Mouse (Mus musculus) liver, postnatal 0 days (tissue): ENCODE measurements at regions not wholly inside any gene's neighbourhood (a gene's known extent, or its start where the extent isn't known, plus 50 kb on each side); places are given as distances from the start of the nearest gene placed in this dataset.

Experiments
- ATAC-seq: fragments of 200-750 bp; cut with Nextera tagmentation; 2 replicates; pipeline ENCODE4 v1.8.0; 2017; ENCODE audit warnings: mild to moderate bottlenecking, moderate library complexity
- DNase-seq: peaks from one replicate; pipeline ENCODE4 v3.0.0-alpha.2; 2016
- H3K27ac ChIP-seq: fragments of 300-500 bp; sonication (generic); 2 replicates; pipeline ENCODE4 v1.5.1; 2014; ENCODE audit warnings: antibody characterized with exemption, moderate library complexity, mild to moderate bottlenecking, low read depth
- H3K27me3 ChIP-seq: fragments of 300-500 bp; sonication (generic); 2 replicates; pipeline ENCODE4 v1.6.1; 2014; ENCODE audit warnings: low read length, control low read depth, mixed read lengths; ENCODE audit not compliant: insufficient read depth
- H3K36me3 ChIP-seq: fragments of 300-500 bp; sonication (generic); replicated peaks from 2 replicates; pipeline ENCODE4 v1.6.1; 2014; ENCODE audit warnings: mild to moderate bottlenecking, control low read depth, low read length, moderate library complexity, mixed read lengths; ENCODE audit not compliant: insufficient read depth
- H3K4me1 ChIP-seq: fragments of 300-500 bp; sonication (generic); 2 replicates; pipeline ENCODE4 v1.6.1; 2014; ENCODE audit warnings: antibody characterized with exemption, mild to moderate bottlenecking, control low read depth; ENCODE audit not compliant: insufficient read depth
- H3K4me2 ChIP-seq: fragments of 300-500 bp; sonication (generic); 2 replicates; pipeline ENCODE4 v1.6.1; 2014; ENCODE audit warnings: low read depth, mild to moderate bottlenecking, low read length, moderate library complexity, mixed read lengths
- H3K4me3 ChIP-seq: fragments of 300-500 bp; sonication (generic); 2 replicates; pipeline ENCODE4 v1.5.1; 2014; ENCODE audit warnings: low read depth, low read length
- H3K9ac ChIP-seq: fragments of 300-500 bp; sonication (generic); replicated peaks from 2 replicates; pipeline ENCODE4 v1.6.1; 2014; ENCODE audit warnings: mild to moderate bottlenecking, moderate library complexity
- H3K9me3 ChIP-seq: fragments of 300-500 bp; sonication (generic); 2 replicates; pipeline ENCODE4 v1.6.1; 2016; ENCODE audit warnings: mild to moderate bottlenecking, control low read depth, low read length, mixed read lengths
- CTCF ChIP-seq: sonication (generic); IDR thresholded peaks from 2 replicates; pipeline ENCODE4 v1.5.1; 2016; ENCODE audit warnings: antibody characterized with exemption, low read depth
- EP300 ChIP-seq: IDR thresholded peaks from 2 replicates; pipeline ENCODE4 v1.6.1; 2016; ENCODE audit warnings: antibody characterized with exemption, low read depth, mild to moderate bottlenecking
- WGBS: fragments of 180-500 bp; shearing (Covaris S2); extraction: QIAGEN DNeasy Blood & Tissue Kit; methylation state at CpG from one replicate; pipeline ENCODE4 v1.1.7; 2014; ENCODE audit not compliant: insufficient replicate concordance; 5-methylcytosine and 5-hydroxymethylcytosine counted together

- Histone ChIP-seq H3K9me3 (no peaks in the 10 kb centered on the region), H3K27me3 (no peaks in the 10 kb centered on the region), H3K9ac (no peak overlapping the region), H3K4me2 (no peak overlapping the region), H3K4me1 (no peaks in the 10 kb centered on the region), H3K36me3 (no peaks in the 10 kb centered on the region), H3K27ac (no peak overlapping the region), H3K4me3 (no peak overlapping the region)
- DNase-seq (no peak), ATAC-seq (no peak)
- 76% methylated on average over 7 of the region's 7 CpGs for WGBS
- TF ChIP-seq CTCF: no peak
- TF ChIP-seq EP300: no peak
These were observed 111.9 kb upstream of the Actbl2 start for GRCm38 (mm10) chr13:111142757-111143420.

DNA sequence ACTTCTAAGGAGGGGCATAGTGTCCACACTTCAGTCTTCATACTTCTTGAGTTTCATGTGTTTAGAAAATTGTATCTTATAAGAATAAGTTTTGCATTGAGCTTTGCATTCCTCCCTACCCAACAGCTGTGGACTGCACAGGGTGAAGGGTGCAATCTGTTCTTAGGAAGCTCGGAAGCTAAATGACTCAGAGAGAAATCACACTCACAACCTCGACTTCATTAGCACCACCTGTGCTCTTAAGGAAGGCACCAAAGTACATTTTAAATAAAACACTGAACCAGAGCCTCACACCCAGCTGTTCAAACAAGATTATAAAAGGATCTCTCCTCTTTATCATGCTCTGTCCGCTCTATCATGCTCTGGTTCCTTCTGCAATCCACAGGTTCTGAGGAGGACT is 110.1 kb upstream of the Actbl2 start:
- no peaks in the 10 kb centered on the region for H3K27me3 ChIP-seq
- H3K4me3 ChIP-seq: no peak overlapping the region
- no peaks in the 10 kb centered on the region for H3K9me3 ChIP-seq
- DNase-seq: no peak
- TF ChIP-seq CTCF (no peak), EP300 (no peak)
- ATAC-seq: no peak
- H3K9ac ChIP-seq: no peak overlapping the region
- H3K4me1 ChIP-seq: no peaks in the 10 kb centered on the region
- no peak overlapping the region for H3K27ac ChIP-seq
- no peak overlapping the region for H3K4me2 ChIP-seq
- no peaks in the 10 kb centered on the region for H3K36me3 ChIP-seq
- 61% methylated on average over 3 of the region's 3 CpGs for WGBS

DNA sequence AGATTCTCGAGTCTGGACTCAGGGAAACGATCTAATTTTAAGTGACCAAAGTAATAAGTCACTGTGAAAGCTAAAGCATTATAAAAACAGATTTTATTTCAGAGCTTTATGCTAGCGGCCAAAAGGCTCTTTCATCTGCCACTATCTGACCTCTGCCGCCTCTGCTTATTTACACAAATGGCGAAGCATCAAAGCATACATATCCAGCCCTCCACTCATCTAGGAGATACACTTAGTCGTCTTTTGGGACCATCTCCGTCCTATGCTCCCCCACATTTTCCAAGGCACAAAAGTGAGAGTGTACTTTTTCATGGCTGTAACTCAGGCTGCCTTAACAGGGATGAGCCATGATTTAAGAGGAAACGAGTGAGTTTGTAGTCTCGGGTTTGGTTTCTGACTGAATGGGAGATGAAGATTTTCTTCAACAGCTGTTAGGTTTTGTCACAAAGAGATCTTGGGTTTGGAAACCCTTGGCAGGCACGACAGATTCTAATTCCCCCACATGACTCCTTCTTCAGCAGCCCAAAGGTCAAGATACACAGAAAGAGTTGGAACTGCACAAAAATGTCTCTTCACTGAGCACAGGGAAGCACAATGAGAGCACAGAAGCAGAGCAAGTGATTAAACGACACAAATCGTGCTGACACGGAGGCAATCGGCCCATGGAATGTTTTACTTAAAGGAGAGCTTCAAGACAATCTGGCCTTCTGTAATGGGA is 96.7 kb upstream of the Actbl2 start:
- Histone ChIP-seq H3K36me3 (no peaks in the 10 kb centered on the region), H3K9me3 (no peaks in the 10 kb centered on the region), H3K9ac (no peak overlapping the region), H3K4me2 (no peak overlapping the region), H3K4me1 (no peaks in the 10 kb centered on the region), H3K27me3 (no peaks in the 10 kb centered on the region), H3K4me3 (no peak overlapping the region), H3K27ac (no peak overlapping the region)
- no peak for DNase-seq
- TF ChIP-seq EP300 (no peak), CTCF (no peak)
- 64% methylated on average over 14 of the region's 14 CpGs for WGBS
- ATAC-seq: no peak

GRCm38 (mm10) chr13:111159498-111159897 is 95.3 kb upstream of the Actbl2 start:
- TF ChIP-seq EP300: no peak
- no peak for TF ChIP-seq CTCF
- Histone ChIP-seq H3K36me3 (no peaks in the 10 kb centered on the region), H3K27ac (no peak overlapping the region), H3K9ac (no peak overlapping the region), H3K4me1 (no peaks in the 10 kb centered on the region), H3K4me3 (no peak overlapping the region), H3K27me3 (no peaks in the 10 kb centered on the region), H3K4me2 (no peak overlapping the region), H3K9me3 (no peaks in the 10 kb centered on the region)
- DNase-seq: no peak
- no peak for ATAC-seq

DNA sequence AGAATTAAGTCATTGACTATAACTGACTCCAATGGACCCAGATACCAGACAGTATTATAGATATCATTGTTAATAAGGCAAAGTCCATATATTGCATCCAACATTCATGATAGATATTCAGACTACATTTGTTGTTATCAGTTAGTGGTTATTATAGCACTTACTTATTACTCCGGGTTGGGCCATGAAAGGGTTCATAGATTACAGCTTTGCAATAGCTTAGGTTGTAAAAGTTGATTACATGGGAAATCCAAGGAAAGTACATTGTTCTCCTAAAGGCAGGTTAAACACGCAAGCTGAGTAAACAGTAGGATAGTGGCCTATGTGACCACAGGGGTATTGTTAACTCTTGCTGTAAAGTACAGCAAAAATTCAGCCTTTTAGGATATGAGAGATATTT is 89.3 kb upstream of the Actbl2 start:
- TF ChIP-seq EP300 (no peak), CTCF (no peak)
- no peak overlapping the region for H3K4me2 ChIP-seq
- H3K27me3 ChIP-seq: no peaks in the 10 kb centered on the region
- DNase-seq (no peak), ATAC-seq (no peak)
- no peak overlapping the region for H3K9ac ChIP-seq
- no peaks in the 10 kb centered on the region for H3K4me1 ChIP-seq
- 62% methylated on average over 2 of the region's 2 CpGs for WGBS
- H3K4me3 ChIP-seq: no peak overlapping the region
- no peaks in the 10 kb centered on the region for H3K9me3 ChIP-seq
- no peak overlapping the region for H3K27ac ChIP-seq
- H3K36me3 ChIP-seq: no peaks in the 10 kb centered on the region

DNA sequence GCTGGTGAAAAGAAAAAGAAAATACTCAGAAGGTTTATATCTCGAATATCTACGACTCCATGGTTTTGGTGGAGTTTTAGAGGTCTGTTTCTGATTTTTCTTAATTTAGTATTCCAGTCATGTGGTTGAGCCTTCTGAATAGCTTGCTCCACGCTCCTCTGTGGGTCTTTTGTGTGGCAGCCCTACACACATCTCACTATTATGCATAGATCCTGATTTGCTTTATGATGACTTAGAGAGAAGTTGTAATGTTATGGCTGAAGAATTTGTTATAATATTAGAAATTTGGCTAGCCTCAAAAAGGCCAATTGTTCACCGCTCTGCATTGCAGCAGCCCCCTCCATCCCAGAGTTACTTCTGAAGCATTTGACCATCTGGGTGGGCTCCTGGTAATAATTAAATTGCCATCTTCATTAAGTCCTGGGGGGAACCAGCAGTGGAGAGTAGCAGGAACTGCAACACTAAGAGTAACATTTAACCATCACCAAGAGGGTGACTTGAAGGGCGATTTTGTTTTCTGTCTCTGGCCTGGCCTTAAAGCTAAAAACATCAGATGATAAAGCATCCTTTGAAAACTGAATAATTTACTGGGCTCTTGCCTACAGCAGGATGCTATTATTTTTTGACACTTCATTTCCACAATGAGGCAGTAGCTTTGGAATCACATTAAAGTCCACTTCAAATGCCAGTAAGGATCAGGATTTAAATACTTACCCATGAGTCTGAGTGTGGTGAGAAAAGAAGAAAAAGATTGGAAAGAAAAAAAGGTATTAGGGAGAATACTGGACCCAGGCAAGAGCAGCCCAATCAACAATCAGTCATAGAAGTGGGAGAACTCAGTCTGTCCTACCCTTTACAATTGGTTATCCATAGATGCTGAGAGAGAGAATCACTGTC is 84.3 kb upstream of the Actbl2 start:
- Histone ChIP-seq H3K4me1 (no peaks in the 10 kb centered on the region), H3K4me2 (no peak overlapping the region), H3K9ac (no peak overlapping the region), H3K27ac (no peak overlapping the region), H3K36me3 (no peaks in the 10 kb centered on the region), H3K4me3 (no peak overlapping the region), H3K27me3 (no peaks in the 10 kb centered on the region), H3K9me3 (no peaks in the 10 kb centered on the region)
- WGBS: 76% methylated on average over 5 of the region's 5 CpGs
- TF ChIP-seq CTCF (no peak), EP300 (no peak)
- ATAC-seq (no peak), DNase-seq (no peak)
